Mouse (Mus musculus): ENCODE results near the gene Gm8947. TPM values are rescaled to one million over a fixed set of nuclear protein-coding genes. Genes with fewer than 3 reads are reported as not detected.

Gene Gm8947
- polyA plus RNA-seq, 1 experiment from 2014 or later, result not detected

DNA sequence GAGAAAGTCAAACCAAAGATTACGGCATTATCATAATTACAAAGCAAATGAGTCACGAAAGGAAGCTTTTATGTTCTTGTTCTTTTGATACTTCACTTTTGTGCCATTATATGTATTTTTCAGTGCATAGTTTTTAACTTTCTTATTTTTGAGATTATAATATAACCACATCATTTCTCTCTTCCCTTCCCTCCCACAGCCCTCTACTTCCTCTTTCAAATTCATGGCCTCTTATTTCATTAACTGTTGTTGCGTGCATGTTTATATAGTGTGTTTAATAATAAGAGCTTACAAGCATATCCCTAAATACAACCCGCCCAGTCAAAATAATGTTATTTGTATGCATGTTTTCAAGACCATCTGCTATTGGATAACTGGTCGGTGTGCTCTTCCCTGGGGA, 26.9 kb downstream of the Gm8947 start:
- no peak for ATAC-seq
- H3K27ac ChIP-seq (ENCODE audit: low read length), result no peak overlapping the region
- no peaks in the 10 kb centered on the region for H3K27me3 ChIP-seq (replicated peaks; ENCODE audit: control insufficient read depth, insufficient read depth, low read length)
- 93% methylated on average over 5 of the region's 5 CpGs for WGBS
- no peak overlapping the region for H3K4me2 ChIP-seq (ENCODE audit: low read length)
- H3K4me3 ChIP-seq (replicated peaks; ENCODE audit: low read length), result no peak overlapping the region
- no peaks in the 10 kb centered on the region for H3K36me3 ChIP-seq (ENCODE audit: control insufficient read depth, insufficient read depth)
- H3K9ac ChIP-seq (replicated peaks; ENCODE audit: low read depth, low read length), result no peak overlapping the region
- no peaks in the 10 kb centered on the region for H3K9me3 ChIP-seq (ENCODE audit: control insufficient read depth, low read length)
- H3K4me1 ChIP-seq (replicated peaks; ENCODE audit: control insufficient read depth, insufficient read depth, low read length), result no peaks in the 10 kb centered on the region

GRCm38 (mm10) chr1:151220098-151220497, 27.9 kb downstream of the Gm8947 start:
- 70% methylated on average over 7 of the region's 7 CpGs for WGBS
- no peak overlapping the region for H3K27ac ChIP-seq (ENCODE audit: low read length)
- H3K4me3 ChIP-seq (replicated peaks; ENCODE audit: low read length), result no peak overlapping the region
- no peak for ATAC-seq
- H3K27me3 ChIP-seq (replicated peaks; ENCODE audit: control insufficient read depth, insufficient read depth, low read length), result no peaks in the 10 kb centered on the region
- H3K9ac ChIP-seq (replicated peaks; ENCODE audit: low read depth, low read length), result no peak overlapping the region
- H3K4me1 ChIP-seq (replicated peaks; ENCODE audit: control insufficient read depth, insufficient read depth, low read length), result no peaks in the 10 kb centered on the region
- H3K36me3 ChIP-seq (ENCODE audit: control insufficient read depth, insufficient read depth), result no peaks in the 10 kb centered on the region
- H3K9me3 ChIP-seq (ENCODE audit: control insufficient read depth, low read length), result no peaks in the 10 kb centered on the region
- no peak overlapping the region for H3K4me2 ChIP-seq (ENCODE audit: low read length)

GRCm38 (mm10) chr1:151222561-151223267, 30.5 kb downstream of the Gm8947 start:
- no peak overlapping the region for H3K4me2 ChIP-seq (ENCODE audit: low read length)
- no peaks in the 10 kb centered on the region for H3K4me1 ChIP-seq (replicated peaks; ENCODE audit: control insufficient read depth, insufficient read depth, low read length)
- H3K36me3 ChIP-seq (ENCODE audit: control insufficient read depth, insufficient read depth), result no peaks in the 10 kb centered on the region
- no peaks in the 10 kb centered on the region for H3K9me3 ChIP-seq (ENCODE audit: control insufficient read depth, low read length)
- no peak overlapping the region for H3K9ac ChIP-seq (replicated peaks; ENCODE audit: low read depth, low read length)
- H3K4me3 ChIP-seq (replicated peaks; ENCODE audit: low read length), result no peak overlapping the region
- H3K27ac ChIP-seq (ENCODE audit: low read length), result no peak overlapping the region
- WGBS, result 84% methylated on average over 10 of the region's 10 CpGs
- no peaks in the 10 kb centered on the region for H3K27me3 ChIP-seq (replicated peaks; ENCODE audit: control insufficient read depth, insufficient read depth, low read length)
- ATAC-seq, result no peak

DNA sequence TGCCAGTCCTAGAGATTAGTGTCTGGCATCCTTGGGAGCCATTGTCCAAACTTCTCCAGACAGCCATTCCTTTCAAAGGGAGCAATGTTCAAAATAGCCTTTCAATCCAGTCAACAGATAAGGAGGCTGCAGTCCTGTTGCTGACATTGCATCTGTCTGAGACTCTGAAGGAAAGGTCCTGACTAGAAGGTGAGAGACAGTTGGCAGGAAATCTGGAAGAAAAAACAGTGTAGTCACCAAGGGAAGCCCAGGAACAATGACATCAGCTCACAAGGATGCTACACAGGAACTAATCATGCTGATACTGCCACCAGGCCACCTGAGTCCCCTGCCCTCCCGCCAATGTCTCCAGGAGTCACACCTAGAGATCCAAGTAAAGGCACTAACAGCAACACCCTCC, 31.2 kb downstream of the Gm8947 start:
- Histone ChIP-seq H3K4me2 (ENCODE audit: low read length) (no peak overlapping the region), H3K4me1 (replicated peaks; ENCODE audit: control insufficient read depth, insufficient read depth, low read length) (no peaks in the 10 kb centered on the region), H3K27me3 (replicated peaks; ENCODE audit: control insufficient read depth, insufficient read depth, low read length) (no peaks in the 10 kb centered on the region), H3K9me3 (ENCODE audit: control insufficient read depth, low read length) (no peaks in the 10 kb centered on the region), H3K4me3 (replicated peaks; ENCODE audit: low read length) (no peak overlapping the region), H3K9ac (replicated peaks; ENCODE audit: low read depth, low read length) (no peak overlapping the region), H3K36me3 (ENCODE audit: control insufficient read depth, insufficient read depth) (no peaks in the 10 kb centered on the region), H3K27ac (ENCODE audit: low read length) (no peak overlapping the region)
- no peak for ATAC-seq
- 78% methylated on average over 1 of the region's 1 CpGs for WGBS

GRCm38 (mm10) chr1:151224536-151224935, 32.4 kb downstream of the Gm8947 start:
- H3K4me3 ChIP-seq (replicated peaks; ENCODE audit: low read length), result no peak overlapping the region
- H3K9ac ChIP-seq (replicated peaks; ENCODE audit: low read depth, low read length), result no peak overlapping the region
- WGBS, result 90% methylated on average over 1 of the region's 1 CpGs
- no peak for ATAC-seq
- H3K4me1 ChIP-seq (replicated peaks; ENCODE audit: control insufficient read depth, insufficient read depth, low read length), result no peaks in the 10 kb centered on the region
- no peaks in the 10 kb centered on the region for H3K27me3 ChIP-seq (replicated peaks; ENCODE audit: control insufficient read depth, insufficient read depth, low read length)
- no peak overlapping the region for H3K4me2 ChIP-seq (ENCODE audit: low read length)
- no peaks in the 10 kb centered on the region for H3K9me3 ChIP-seq (ENCODE audit: control insufficient read depth, low read length)
- no peak overlapping the region for H3K27ac ChIP-seq (ENCODE audit: low read length)
- no peaks in the 10 kb centered on the region for H3K36me3 ChIP-seq (ENCODE audit: control insufficient read depth, insufficient read depth)

- no peak overlapping the region for H3K9ac ChIP-seq (replicated peaks; ENCODE audit: low read depth, low read length)
- no peak overlapping the region for H3K4me3 ChIP-seq (replicated peaks; ENCODE audit: low read length)
- H3K27me3 ChIP-seq (replicated peaks; ENCODE audit: control insufficient read depth, insufficient read depth, low read length), result no peaks in the 10 kb centered on the region
- no peak overlapping the region for H3K4me2 ChIP-seq (ENCODE audit: low read length)
- WGBS, result 84% methylated on average over 8 of the region's 8 CpGs
- no peaks in the 10 kb centered on the region for H3K36me3 ChIP-seq (ENCODE audit: control insufficient read depth, insufficient read depth)
- no peak overlapping the region for H3K27ac ChIP-seq (ENCODE audit: low read length)
- H3K4me1 ChIP-seq (replicated peaks; ENCODE audit: control insufficient read depth, insufficient read depth, low read length), result no peaks in the 10 kb centered on the region
- no peak for ATAC-seq
- H3K9me3 ChIP-seq (ENCODE audit: control insufficient read depth, low read length), result no peaks in the 10 kb centered on the region
Measured at GRCm38 (mm10) chr1:151227506-151227905, 35.3 kb downstream of the Gm8947 start.

- no peak for ATAC-seq
- Histone ChIP-seq H3K9me3 (ENCODE audit: control insufficient read depth, low read length) (no peaks in the 10 kb centered on the region), H3K27me3 (replicated peaks; ENCODE audit: control insufficient read depth, insufficient read depth, low read length) (no peaks in the 10 kb centered on the region), H3K27ac (ENCODE audit: low read length) (no peak overlapping the region), H3K4me1 (replicated peaks; ENCODE audit: control insufficient read depth, insufficient read depth, low read length) (no peaks in the 10 kb centered on the region), H3K9ac (replicated peaks; ENCODE audit: low read depth, low read length) (no peak overlapping the region), H3K4me3 (replicated peaks; ENCODE audit: low read length) (no peak overlapping the region), H3K36me3 (ENCODE audit: control insufficient read depth, insufficient read depth) (no peaks in the 10 kb centered on the region), H3K4me2 (ENCODE audit: low read length) (no peak overlapping the region)
- 50% methylated on average over 1 of the region's 1 CpGs for WGBS
Measured at GRCm38 (mm10) chr1:151228320-151228989, 36.3 kb downstream of the Gm8947 start.

- Histone ChIP-seq H3K9ac (replicated peaks; ENCODE audit: low read depth, low read length) (no peak overlapping the region), H3K4me2 (ENCODE audit: low read length) (no peak overlapping the region), H3K27me3 (replicated peaks; ENCODE audit: control insufficient read depth, insufficient read depth, low read length) (no peaks in the 10 kb centered on the region), H3K27ac (ENCODE audit: low read length) (no peak overlapping the region), H3K4me3 (replicated peaks; ENCODE audit: low read length) (no peak overlapping the region), H3K4me1 (replicated peaks; ENCODE audit: control insufficient read depth, insufficient read depth, low read length) (no peaks in the 10 kb centered on the region), H3K36me3 (ENCODE audit: control insufficient read depth, insufficient read depth) (no peaks in the 10 kb centered on the region), H3K9me3 (ENCODE audit: control insufficient read depth, low read length) (no peaks in the 10 kb centered on the region)
- ATAC-seq, result no peak
- 80% methylated on average over 3 of the region's 3 CpGs for WGBS
Measured at GRCm38 (mm10) chr1:151232346-151232745, 40.2 kb downstream of the Gm8947 start.

DNA sequence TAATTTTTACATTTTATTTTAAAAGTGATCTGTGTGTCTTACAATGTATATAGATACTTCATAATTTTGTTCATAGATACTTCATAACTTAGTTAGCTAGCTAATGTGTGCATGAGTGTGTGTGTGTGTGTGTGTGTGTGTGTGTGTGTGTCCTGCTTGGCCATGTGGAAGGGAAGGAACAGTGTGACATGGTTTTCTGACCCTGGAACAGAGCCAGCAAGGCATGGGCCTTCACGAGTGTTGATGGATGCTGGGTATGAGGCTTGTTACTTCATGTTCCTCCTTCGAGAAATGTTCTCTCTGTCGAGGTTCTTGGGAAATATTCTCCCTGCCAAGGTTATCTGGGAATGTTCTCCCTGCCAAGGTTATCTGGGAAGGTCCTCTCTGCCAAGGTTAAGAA, 41.6 kb downstream of the Gm8947 start:
- WGBS, result 91% methylated on average over 3 of the region's 3 CpGs
- Histone ChIP-seq H3K4me3 (replicated peaks; ENCODE audit: low read length) (no peak overlapping the region), H3K4me1 (replicated peaks; ENCODE audit: control insufficient read depth, insufficient read depth, low read length) (no peaks in the 10 kb centered on the region), H3K4me2 (ENCODE audit: low read length) (no peak overlapping the region), H3K36me3 (ENCODE audit: control insufficient read depth, insufficient read depth) (no peaks in the 10 kb centered on the region), H3K27ac (ENCODE audit: low read length) (no peak overlapping the region), H3K9me3 (ENCODE audit: control insufficient read depth, low read length) (no peaks in the 10 kb centered on the region), H3K9ac (replicated peaks; ENCODE audit: low read depth, low read length) (no peak overlapping the region), H3K27me3 (replicated peaks; ENCODE audit: control insufficient read depth, insufficient read depth, low read length) (no peaks in the 10 kb centered on the region)
- ATAC-seq, result no peak

Data from forebrain, embryonic 16.5 days (tissue).